Mouse (Mus musculus): ENCODE measurements at regions not wholly inside any gene's neighbourhood (a gene's known extent, or its start where the extent isn't known, plus 50 kb on each side); places are given as distances from the start of the nearest gene placed in this dataset.
A peak's percentile ranks its signal among the peaks of the same experiment; 100 is the strongest.
"Not testable (repeated sequence)": the region's sequence is repeated elsewhere in the genome, so short reads cannot be mapped to it uniquely, and the experiment has no call there.

DNA sequence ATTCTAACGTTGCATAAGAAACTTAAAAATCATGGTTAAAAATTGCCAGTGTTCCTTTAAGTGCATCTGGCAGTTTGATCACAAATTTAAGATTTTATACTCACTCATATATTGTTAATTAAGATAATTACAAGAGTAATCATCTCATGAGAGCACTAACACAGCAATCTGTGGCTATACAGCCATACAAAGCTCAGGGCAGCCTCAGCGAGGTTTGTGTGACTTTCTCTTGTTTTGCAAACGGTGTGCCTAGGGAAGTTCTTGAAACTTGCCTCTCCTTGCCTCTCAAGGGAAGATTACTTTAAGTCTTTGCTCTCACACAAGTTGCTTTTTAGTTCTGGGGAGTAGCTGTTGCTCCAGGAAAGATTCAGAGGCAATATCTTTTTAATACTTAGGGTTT, 58.1 kb upstream of the Slc1a4 start:
- no peak for DNase-seq (ENCODE audit: low spot score)

DNA sequence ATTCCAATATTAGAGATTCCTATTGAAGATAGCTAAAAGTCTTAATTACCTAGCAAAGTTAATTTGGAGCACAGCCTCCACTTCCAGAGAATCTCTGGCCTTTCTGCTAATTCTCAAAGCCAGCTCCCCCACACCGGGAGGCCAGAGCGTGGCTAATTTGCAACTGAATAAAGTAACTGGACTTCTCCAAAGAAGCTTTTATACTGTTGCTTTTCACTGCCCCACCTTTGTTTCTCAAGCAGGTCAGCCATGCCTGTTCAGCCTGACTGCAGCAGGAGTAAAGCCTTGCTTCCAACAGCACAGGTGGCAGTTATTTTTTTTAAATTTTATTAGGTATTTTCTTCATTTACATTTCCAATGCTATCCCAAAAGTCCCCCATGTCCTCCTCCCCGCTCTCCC, 60.8 kb upstream of the Slc1a4 start:
- not testable (repeated sequence) for DNase-seq (ENCODE audit: low spot score)

DNA sequence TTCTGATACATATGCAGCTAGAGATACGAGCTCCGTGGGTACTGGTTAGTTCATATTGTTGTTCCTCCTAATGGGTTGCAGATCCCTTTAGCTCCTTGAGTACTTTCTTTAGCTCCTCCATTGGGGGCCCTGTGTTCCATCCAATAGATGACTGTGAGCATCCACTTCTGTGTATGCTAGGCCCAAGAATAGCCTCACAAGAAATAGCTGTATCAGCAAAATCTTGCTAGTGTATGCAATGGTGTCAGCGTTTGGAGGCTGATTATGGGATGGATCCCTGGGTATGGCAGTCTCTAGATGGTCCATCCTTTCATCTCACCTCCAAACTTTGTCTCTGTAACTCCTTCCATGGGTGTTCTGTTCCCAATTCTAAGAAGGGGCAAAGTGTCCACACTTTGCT, 61.3 kb upstream of the Slc1a4 start:
- not testable (repeated sequence) for DNase-seq (ENCODE audit: low spot score)

DNA sequence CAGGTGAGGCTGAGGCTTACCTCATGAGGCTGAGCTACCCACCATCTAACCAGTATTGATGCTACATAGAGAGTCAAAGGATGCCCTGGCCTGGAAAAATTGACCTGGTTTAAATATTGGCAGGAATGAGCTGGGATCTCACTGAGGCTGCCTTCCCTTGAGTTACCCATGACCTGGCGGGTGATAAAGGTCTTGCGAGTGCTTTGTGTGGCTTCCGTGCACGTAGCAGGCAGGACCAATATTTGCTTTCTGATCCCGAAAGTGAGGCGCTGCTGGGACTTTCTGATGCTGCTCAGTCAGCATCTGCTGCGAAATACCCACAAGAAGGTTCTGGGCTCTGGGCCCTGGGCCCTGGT, 63.3 kb upstream of the Slc1a4 start:
- DNase-seq (ENCODE audit: low spot score), result no peak

DNA sequence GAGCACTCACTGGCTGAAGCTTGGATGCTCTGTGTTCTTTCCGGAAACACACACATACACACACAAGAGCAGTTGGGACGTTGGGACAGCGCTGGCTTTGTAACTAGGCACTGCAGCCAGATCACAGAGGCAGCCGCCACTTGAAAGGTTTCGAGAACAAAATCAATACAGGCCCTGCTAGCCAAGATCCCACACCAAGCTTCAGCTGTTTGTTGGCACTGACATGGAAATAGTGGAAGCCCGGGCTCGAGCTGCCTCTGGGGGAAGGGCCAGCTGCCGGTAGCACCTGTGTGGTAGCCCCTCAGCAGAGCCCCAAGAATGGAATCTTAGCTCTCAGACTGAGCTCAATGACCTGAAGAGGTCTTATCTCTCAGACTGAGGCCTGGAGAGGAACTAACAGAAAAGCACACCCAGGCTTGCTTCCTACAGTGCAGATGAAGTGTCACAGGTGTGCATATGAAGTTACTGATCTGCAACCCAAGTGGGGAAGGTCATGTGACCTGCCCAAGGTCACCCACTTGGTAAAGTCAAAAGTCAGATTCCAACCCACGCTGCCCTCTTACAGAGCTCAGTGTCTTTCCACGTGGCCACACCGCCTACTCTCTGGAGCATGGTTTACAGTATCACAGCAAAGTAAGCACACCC, 63.8 kb upstream of the Slc1a4 start:
- no peak for DNase-seq (ENCODE audit: low spot score)

DNA sequence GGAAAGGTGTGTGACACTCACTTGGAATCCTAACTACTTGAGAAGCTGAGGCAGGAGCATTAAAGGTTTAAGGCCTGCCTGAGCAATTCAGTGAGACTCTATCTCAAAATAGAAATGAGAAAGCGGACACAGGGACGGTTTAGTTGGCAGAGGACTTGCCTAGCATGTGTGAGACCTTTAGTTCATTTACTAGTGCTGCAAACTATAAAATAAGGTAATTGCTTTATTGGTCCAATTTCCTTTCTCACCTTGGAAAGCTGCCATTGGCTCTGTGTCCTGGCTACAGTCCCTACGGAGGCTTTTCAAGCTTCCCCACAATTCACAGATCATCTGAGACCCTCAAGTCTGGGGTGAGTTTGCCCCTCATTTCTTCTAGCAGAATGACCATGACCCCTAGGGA, 64.4 kb upstream of the Slc1a4 start:
- DNase-seq (ENCODE audit: low spot score), result no peak

DNA sequence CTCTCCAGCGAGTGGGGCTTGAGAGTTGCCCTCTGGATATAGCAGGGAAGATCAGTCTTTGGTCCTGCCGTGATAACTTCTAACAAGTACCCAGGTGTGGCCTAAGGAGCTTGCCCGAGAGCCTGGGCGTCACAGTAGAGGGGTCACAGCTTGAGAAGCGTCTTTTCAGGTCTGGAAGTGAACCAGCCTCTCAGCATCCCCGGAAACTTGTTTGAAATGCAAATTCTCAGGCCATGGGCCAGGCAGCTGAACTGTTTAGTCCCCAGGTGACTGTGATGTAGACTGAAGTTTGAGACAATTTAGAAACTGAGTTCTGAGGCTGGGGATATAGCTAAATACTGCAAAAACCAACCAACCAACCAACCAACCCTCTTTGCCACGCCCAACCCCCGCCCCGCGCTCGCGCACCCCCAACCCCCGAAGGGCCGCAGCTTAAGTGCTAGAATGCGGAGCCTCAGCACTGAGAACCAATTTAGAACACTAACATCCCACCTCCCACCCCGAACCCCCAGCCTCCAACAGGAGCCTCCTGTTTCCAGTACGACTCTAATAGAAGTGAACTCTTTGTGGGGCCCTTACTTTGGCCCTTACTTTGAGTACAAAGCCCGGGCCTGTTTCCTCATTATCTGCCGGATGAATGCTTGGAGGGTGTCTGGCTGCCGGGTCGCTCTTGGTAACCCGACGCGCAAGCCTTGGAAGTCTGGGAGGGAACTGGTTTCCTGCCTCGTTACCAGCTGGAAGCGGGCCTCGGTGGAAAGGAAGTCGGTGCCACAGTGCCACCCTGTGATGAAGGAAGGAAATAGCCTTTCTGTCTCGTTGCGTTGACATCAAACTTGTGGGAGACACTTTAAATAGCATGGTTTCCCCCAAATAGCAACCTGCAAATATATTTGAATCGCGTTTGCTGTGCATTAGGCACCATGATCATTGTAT, 68.1 kb upstream of the Slc1a4 start:
- peak; percentile 75 for DNase-seq (ENCODE audit: low spot score)

DNA sequence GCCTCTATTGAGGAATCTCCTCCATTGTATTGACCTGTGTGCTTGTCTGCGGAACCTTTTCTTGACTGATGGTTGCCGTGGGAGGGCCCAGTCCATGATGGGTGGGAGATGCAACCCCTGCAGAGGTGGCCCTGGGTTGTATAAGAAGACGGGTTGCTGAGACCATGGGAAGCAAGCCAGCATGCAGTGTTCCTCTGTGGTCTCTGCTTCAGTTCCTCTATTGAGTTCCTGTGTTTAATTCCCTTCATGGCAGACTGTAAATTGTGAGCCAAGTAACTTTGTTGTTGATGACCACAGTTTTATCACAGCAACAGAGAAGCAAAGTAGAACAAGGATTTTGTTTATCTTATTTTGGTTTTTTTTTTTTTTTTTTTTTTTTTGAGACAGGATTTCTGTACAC, 70.9 kb upstream of the Slc1a4 start:
- DNase-seq (ENCODE audit: low spot score), result no peak

DNA sequence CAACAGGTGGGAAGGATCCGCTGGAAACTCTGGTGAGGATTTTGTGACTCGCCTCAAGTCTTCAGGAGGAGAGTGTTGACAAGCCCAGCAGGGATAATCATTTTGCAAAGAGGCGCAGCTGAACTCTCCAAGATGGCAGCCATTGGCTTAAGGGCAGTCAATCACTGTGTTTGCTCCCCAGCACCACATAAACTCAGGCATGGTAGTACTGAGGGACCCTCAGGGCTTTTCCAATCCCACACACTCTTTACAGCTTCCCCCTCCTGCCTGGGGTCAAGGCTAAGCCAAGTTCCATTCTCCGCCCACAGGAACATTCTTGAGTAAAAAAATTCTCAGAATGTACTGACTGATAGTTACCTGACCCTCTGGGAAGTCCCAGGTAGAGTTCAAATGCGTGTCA, 72.0 kb upstream of the Slc1a4 start:
- no peak for DNase-seq (ENCODE audit: low spot score)

DNA sequence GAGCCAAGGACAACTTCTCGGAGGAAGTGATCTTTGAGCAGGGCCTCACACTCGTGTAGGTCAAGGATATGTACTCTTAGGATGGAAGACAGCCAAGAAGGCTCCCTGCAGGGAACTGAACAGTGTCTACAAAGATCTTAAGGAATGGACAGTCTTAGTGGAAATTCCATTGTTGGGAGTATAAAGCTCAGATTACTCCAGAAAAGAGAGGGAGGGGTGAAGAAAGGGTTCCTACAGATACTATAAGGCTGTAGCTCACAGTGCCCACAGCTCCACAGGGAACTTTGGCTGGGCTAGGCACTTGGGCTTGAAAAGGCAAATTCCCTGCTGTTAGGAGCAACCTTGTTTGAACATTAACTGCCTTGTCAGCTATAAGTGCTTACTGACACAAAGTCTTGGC, 85.6 kb upstream of the Slc1a4 start:
- DNase-seq (ENCODE audit: low spot score), result no peak

DNA sequence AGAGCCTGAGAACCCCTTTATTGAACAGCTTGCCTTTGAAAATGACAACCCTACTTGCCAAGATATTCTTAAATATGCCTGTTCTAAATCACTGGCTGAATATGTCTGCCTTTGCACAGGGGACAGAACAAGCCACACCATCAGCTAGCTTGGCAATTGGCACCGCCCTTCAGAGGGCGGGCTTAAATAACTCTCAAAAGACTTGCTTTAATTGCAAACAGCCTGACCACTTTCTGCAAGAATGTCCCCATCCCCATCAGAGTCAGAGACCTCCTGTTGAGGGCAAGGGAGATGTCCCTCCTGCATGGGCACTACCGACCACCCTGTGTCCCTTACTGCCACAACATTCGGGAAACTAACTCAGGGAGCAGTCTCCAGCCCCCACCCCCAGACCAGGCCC, 88.4 kb upstream of the Slc1a4 start:
- no peak for DNase-seq (ENCODE audit: low spot score)

DNA sequence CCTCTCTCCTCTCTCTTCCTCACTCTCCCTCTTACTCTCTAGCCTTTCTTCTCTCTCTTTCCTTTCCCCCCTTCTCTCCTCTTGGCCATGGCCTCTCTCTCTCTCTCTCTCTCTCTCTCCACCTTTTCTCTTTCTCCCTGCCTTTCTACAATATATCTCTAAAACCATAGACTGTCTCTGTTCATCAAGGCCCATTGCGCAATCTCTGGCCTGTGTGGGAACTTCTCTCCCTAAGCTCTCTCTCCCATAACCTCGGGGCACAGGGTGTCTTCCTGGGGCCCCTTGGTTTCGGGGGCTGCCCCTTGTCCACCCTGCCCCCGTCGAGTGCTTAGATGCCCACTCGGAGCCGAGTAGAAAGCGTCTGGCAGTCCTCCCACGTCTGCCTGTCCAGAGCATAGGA, 103.5 kb upstream of the Slc1a4 start:
- DNase-seq (ENCODE audit: low spot score), result no peak

DNA sequence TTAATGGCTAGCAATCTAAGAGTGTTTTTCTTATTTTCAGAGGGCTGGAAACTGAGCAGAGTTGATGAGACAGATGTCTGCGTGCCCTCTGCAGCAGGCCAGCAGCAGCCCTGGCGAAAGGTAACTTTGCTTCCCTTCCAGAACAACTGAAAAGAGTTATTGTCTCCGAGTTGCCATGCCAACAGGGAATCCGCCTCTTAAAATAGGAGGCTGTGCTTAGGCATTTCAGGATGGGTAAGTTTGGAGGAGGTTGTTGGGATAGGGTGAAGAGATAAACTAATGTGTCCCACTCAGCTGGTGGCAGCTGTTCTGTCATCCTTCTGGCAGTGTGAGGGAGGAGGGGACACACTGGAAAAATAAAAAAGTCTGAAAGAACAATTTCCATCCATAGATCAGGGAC, 100.6 kb upstream of the Sertad2 start:
- no peak for DNase-seq (ENCODE audit: low spot score)

DNA sequence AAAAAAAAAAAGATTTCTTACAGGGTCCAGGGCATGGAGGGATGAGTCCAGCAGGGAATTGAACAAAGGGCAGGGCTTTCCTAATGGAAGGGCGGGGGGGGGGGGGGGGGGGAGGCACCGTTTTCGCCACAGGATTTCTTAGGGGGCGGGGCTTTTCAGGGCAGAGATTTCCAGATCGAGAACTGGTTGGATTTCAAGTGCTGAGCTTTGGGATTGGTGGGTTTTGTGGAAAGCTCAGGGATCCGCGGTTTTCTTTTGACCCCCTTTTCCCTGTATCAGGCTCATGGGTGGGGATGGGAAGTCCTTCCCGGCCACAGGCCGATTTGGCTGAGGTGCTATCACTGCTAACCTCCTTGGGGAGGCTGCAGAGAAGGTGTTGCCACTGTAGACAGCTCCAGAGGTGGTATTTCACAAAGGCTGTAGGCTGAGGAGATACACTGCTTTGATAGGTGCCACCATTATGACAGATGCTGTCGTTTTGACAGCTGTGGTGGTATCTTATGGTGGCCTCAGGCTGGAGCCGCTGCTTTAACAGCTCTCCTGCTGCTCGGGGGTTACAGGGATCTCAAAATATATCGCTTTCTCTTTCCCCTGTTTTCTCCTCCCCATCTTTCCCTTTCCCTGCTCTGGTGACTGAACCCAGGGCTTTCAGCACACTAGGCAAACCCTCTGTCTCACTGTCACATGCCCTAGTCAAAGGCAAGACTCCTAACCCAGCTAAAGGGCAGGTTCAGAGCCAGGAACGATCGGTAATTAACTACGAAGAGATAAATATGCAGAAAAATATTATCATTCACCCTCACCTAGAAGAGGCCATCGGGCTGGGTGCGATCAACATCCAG, 97.8 kb upstream of the Sertad2 start:
- no peak for DNase-seq (ENCODE audit: low spot score)

DNA sequence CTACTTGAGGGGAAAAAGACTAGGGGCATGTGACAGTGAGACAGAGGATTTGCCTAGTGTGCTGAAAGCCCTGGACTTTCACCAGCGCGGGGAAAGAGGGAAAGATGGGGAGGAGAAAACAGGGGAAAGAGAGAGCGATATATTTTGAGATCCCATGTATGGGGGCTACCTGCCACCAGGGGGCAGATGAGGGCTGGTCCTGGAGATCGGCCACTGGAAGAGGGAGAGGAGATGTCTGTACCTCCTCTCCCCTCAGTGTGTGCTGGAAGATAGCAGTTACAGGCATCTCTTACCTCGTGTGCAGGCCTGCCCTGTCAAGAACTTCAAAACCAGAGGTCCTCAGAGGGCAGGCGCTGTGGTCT, 97.2 kb upstream of the Sertad2 start:
- DNase-seq (ENCODE audit: low spot score), result peak; percentile 69

DNA sequence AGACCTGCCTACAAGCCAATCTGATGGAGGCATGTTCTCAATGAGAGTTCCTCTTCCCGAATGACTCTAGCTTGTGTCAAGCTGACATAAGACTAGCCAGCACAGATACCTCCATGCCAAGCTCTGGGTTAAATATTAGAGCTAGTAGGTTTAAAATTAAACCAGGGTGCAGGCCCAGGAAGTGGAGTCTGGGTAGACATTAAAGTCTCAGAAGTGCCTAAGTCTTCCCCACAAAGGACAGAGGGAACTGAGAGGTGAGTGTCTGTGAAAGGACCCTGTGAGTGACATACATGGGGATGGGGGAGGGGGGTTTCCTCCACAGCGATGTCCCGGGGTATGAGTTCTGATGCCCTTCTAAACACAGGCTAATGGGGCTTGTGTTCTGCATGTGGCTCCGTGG, 90.2 kb upstream of the Sertad2 start:
- no peak for DNase-seq (ENCODE audit: low spot score)

DNA sequence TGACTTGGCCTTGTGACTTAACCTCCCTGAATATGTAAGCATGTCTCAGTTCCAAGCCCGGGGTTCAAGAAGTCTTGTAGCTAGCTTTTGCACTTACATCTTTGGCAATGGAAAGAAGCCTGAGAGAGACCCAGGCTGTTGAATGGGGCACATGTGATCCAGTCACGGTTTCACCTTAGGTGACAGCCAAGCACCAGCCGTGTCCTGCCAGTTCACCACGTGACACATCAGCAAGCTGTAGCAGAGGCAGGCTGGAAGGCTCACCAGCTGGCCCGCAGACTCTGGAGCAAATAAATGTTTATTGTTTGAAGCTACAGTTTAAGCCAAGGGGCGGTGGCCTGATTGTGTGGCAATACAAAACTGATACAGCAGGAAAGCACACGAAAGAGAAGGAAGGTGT, 89.3 kb upstream of the Sertad2 start:
- no peak for DNase-seq (ENCODE audit: low spot score)

DNA sequence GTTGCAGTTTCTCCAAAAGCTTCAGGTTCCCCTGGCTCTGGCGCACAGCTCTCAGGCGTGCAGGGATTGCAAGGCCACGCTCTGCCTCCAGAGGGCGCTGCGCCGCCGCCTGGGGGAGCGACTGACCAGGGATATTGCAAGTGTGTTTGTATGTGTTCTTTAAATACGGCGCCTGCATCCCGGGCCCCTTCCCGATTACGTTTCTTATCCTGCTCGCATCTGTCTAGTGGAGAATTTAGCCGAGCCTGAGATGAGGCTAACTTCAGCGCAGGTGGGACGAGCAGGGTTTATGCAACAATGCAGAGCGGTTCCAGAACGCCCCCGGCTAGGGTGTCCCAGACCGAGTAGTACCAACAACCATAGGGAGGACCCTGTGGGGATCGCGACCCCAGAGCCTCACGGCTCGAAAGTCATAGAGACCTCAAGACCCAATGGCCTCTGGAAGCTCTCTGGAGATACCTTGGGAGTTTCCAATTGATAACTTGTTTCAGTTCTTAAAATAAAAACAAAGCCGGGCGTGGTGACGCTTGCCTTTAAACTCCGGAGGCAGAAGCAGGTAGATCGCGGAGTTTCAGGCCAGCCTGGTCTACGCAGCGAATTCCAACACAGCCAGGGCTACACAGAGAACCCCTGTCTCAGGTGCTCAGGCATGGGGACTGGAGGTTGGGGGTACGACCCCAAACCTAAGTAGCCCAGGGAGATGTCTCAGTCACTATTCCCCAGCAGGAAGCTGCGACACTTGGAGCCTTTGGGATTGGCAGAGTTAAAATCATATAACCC, 87.8 kb upstream of the Sertad2 start:
- DNase-seq (ENCODE audit: low spot score), result peak; percentile 91

DNA sequence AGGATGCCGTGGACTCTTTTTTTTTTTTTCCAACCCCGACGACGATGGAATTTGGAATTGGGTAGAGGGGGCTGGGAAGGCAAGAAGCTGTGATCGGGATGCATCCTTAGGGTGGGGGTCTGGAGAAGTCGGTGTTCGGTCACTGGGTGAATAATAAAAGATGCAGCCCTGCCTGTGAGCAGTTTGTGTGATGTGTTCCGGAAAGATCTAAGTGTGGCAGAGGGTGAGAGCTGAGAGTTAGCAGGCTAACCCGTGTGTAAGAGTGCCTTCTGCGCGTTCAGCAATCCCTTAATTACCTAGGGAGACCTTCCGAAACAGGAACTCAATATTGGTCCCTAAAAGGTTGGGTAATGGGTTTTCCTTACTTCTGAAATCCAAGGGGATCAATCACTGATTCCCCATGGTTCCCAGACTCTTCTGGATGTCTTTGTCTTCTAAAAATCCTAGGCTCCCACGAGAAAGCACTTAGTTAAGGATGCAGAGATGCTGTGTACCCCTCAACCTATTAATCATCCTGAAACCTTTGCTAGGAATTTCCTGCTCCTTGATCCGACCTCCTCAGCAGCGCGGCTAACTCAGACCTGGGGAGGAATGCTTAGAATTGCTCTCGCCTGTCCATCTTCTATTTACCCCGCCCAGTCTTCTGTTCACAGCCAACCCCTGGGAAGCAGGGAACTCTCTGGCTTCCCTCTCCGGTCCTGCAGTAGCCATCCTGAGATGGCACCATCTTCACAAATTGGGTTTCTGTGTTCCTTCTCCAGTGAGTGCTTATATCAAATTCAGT, 87.0 kb upstream of the Sertad2 start:
- DNase-seq (ENCODE audit: low spot score), result no peak

DNA sequence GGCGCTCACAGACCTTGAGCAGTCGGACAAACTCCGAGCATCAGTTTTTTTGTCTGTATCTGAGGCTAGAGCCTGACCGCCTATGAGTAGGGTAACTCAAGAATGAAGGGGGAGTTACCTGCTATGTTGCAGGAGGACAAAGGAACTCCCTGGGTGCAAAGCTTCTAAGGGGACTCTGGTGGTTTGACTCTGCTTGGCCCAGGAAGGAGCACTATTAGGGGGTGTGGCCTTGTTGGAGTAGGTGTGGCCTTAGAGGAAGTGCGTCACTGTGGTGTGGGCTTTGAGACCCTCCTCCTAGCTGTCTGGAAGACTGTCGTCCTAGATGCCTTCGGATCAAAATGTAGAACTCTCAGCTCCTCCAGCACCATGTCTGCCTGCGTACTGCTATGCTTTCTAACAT, 83.9 kb upstream of the Sertad2 start:
- DNase-seq (ENCODE audit: low spot score), result no peak

DNA sequence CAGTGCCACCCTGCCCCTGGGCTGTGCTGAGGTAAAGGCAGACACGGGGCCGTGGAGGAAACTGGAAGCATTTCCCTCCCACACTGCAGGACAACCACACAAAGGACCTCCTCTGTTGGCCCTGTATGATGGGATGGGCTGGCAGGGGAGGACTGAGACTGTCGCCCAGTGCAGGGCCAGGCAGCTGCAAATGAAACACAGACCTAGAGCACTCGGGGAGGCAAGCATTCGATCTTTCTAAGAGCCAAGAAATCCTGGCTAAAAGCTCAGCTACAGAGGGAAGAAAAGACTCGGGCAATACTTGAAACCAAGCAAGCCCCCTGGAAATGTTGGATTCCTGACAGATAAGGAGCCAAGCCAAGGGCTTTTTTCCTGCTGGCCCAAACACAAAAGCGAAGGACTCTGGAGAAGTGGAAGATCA, 82.5 kb upstream of the Sertad2 start:
- no peak for DNase-seq (ENCODE audit: low spot score)
